Mouse (Mus musculus) ovary, adult 18-20 months (tissue): ENCODE results near the gene Slc5a5.
A peak's percentile ranks its signal among the peaks of the same experiment; 100 is the strongest.
"Not testable (repeated sequence)": the region's sequence is repeated elsewhere in the genome, so short reads cannot be mapped to it uniquely, and the experiment has no call there.

Source experiments
- DNase-seq: peaks from one replicate; pipeline ENCODE4 v3.0.0; 2022; ENCODE audit warnings: low spot score, mixed read lengths

The Slc5a5 gene

DNA sequence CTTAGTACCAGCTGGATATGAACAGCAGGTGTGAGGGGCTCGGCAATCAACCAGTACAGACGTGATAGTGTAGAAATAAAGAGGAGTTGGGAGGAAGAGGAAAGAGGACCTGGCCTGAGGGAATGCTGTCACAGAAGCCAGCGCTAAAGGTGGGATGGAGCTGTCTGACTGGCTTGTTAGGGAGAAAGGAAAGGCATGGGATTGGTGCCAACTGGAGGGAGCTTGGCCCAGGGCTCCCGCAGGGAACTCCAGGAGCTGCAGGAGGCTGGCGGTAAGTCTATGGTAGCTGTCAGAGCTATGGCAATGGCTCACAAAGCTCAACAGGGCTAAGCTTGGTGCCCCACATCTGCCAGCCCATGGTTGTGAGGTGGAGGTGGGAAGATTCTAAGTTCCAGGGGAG is 9.7 kb upstream of the Slc5a5 start:
- no peak for DNase-seq

DNA sequence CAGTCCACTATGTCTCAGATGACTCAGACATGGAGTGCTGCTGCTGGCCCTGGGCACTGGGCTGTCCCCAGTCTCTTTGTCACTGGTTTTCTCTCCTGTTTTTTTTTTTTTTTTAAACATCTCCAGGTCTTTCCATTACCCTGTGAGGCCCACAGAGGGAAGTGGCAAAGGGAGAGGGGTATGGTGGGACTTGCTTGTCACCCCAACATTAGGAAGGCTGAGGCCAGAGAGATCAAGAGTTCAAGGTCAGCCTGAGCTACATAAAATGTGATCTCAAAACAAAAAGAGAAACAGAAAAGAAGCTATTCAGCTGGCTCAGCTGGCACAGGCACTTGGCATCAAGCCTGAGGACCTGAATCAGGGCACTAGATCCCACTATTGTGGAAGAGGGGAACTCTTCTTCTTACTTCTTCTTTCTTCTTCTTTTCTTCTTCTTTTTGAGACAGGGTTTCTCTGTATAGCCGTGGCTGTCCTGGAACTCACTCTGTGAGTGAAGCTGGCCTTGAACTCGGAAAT is 8.4 kb upstream of the Slc5a5 start:
- DNase-seq: no peak

GRCm38 (mm10) chr8:70899226-70899625 is 6.7 kb upstream of the Slc5a5 start:
- DNase-seq: no peak

- DNase-seq: no peak
Observed at GRCm38 (mm10) chr8:70898661-70899198, 6.2 kb upstream of the Slc5a5 start.

DNA sequence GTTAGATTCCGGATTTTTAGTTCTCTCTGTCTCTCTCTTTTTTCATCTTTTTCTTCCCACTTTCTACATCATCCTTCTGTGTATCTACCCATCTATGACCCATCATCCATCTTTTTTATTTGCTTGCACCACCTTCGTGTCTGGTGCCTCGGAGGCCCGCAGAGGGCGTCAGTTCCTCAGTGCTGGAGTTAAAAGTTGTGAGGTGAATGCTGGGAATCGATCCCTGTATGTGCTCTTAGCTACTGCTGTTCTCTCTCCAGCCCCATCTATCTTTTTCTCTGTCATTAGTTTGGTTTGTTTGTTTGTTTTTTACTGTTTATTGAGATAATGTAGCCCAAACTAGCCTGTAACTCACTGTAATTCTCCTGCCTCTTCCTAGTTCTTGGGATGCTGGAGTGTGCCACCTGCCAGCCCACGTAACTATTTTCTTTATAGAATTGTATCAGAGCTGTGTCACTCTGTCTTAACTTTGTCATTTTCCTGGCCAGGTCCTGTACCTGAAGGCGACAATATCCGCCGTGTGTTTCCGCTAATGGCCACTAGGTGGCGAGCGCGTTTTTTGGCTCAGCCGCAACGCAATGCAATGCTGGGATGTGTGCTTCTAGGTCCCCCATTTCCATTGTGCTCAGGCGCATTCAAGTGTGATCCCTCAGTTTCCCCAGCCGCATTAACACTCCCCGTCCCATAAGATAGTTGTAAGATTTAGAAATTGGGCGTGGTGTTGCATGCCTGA is 5.3 kb upstream of the Slc5a5 start:
- DNase-seq: no peak

GRCm38 (mm10) chr8:70897021-70897680 is 4.6 kb upstream of the Slc5a5 start, which contains the start of gene Rpl18a:
Gene Rpl18a, minus strand, starts transcription at chr8:70897412.
- peak; percentile 96 for DNase-seq

DNA sequence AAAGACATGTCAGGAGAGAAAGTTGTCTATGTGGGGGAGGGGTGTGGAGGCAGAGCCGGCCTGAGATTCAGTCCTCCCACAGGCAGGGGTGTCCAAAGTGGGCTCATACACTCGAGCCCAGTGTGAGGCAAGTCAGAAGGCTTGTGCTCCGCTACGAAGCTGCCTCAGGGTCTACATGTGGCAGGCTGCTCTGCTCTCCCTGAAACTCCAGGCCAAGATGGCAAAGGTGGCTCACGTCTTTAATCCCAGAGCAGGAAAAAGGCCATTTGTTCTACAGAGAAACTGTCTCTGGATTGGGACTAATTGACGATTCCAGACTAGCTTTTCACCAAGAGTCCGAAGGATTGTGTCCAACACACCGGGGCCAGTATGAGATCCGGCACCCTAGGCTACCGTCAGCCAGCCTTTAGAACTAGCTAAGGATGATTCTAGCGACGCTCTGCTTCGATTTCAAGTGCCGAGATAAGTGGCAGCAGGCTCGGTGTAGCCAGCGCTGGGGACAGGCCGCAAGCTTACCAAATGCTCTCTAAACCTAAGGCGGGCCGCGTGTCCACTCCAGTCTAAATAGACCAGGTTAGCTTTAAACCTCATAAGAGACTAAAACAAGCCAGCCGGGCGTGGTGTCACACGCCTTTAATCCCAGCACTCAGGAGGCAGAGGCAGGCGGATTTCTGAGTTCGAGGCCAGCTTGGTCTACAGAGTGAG is 3.9 kb upstream of the Slc5a5 start:
- DNase-seq: no peak

DNA sequence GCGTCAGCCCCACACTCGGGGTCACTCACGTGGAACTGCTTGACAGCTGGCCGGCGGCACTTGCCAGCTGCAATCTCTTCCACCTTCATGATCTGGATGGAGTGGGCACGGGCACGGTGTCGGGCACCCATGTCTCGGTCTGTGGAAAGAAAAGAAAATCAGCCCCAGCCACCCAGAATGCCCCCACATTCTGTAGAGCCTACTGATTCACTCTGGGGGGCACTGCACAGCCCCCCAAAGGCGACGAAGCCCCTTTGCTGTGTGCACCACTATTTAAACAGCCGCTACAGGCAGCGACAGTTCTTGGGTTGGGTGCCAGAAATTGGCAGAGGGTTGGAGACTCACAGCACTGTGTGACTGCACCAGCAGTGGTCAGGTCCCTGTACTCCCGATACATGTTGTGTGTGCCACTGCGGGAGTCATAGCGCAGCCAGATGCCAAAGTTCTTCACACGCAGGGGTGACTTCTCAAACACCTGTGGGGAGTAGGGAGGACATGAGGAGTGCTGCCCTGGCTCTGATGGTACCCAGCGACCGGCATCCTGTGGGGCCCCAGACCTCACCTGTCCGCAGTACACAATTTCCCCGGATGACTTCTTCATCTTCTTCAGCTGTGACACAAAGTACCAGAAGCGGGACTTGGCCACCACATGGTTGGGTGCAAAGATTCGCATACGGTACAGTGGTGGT is 3.2 kb upstream of the Slc5a5 start:
- DNase-seq: not testable (repeated sequence)

GRCm38 (mm10) chr8:70894771-70895545 is 2.4 kb upstream of the Slc5a5 start:
- DNase-seq: no peak

DNA sequence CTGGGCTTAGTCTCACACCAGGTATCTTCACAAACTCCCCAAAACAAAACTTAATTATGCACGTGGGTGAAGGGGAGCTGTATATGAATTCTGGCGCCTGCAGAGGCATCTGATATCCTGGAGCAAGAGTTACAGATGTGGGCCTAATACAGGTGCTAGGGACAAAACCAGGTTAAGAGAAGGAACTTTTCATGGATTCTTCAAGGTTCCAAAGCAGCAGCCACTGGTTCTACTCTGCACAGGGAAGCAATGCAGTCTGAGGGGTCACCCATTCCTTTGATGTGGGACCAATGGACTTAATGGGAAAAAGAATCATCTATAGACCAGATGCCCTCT is 1.8 kb upstream of the Slc5a5 start:
- DNase-seq: no peak

DNA sequence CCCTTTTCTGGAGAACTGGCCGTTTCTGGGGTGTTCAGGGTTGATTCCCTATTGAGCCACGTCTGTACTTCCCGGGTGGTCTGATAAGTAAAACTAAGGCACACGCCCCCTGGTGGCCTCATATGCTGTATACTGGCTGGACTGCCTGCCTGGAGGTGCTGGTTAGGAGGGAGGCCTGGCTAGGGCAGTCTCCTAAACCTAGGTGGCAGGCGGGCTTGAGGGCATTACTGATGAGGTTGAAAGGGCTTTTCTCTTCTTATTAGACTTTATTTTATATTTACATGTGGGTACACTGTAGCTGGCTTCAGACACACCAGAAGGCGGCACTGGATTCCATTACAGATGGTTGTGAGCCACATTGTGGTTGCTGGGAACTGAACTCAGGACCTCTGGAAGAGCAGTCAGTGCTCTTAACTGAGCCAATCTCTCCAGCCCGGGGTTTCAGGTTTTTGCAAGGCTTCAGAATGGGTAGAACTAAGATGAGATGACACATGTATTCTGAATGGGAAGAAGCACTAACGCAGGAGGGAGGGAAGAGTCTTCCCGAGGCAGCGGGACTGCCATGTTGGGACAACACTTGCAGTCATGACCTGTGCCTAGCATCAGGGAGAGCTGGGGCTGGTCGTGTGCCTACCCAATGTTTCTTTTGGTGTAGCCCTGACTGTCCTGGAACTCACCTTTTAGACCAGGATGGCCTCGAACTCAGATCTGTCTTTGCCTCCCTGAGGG is 1.3 kb upstream of the Slc5a5 start:
- DNase-seq: peak; percentile 52

GRCm38 (mm10) chr8:70892896-70893655 is 519 bp upstream of the Slc5a5 start:
- DNase-seq: no peak

GRCm38 (mm10) chr8:70891356-70891755 is 1.2 kb downstream of the Slc5a5 start:
- no peak for DNase-seq

DNA sequence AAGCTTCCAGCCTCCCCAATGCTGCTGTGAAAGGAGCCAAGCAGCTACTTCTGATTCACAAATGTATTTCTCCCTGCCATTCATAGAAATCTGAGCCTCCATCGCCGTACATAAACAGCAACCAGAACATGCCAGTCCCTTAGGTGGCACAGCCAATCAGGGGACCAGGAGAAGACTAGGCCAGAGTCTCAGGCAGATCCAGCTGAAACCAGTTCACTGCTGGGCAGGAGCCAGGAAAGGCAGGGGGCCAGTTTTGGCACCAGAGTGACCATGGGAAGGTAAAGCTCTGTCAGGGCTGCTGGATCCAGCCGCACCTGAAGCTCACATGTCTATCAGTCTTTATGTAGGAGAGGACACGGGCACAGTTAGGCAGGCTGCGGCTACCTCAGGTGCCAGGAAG is 1.9 kb downstream of the Slc5a5 start:
- no peak for DNase-seq

GRCm38 (mm10) chr8:70887669-70888068 is 4.9 kb downstream of the Slc5a5 start:
- DNase-seq: no peak

GRCm38 (mm10) chr8:70885612-70886011 is 6.9 kb downstream of the Slc5a5 start:
- DNase-seq: no peak

DNA sequence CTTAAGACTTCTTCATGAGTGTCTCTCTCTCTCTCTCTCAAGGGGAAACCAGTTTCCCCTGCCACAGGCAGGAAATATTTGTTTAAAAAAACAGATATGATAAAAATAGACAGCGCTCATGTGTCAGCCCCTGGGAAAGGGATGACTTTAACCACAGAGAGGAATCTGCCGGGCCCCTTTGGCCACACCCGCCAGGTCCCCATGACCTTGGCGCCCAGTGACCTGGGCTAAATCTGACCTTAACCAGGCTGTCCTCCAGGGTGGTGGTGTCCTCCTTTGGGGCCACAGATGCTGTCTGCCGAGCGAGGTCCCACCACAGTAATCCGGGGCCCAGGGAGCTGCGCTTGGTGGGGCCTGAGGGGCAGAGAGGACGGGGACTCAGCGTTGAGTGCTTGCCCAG is 7.9 kb downstream of the Slc5a5 start:
- no peak for DNase-seq

DNA sequence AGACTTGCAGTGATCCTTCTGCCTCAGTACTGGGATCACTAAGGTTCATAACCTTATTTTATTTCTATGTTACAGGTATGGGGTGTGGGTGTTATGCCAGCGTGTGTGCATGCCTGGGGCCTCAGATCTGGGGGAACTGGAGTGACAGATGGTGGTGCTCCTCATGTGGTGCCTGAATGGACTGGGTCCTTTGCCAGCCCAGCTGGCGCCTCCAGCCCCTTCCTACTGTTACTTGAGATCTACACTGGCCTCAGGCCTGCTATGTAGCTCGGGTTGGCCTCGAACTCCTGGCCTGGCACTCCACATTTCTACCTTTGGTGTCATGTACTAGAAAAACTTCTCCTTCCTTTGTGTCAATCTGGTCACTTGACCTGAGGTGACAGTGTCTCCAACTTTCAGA is 8.4 kb downstream of the Slc5a5 start:
- no peak for DNase-seq

DNA sequence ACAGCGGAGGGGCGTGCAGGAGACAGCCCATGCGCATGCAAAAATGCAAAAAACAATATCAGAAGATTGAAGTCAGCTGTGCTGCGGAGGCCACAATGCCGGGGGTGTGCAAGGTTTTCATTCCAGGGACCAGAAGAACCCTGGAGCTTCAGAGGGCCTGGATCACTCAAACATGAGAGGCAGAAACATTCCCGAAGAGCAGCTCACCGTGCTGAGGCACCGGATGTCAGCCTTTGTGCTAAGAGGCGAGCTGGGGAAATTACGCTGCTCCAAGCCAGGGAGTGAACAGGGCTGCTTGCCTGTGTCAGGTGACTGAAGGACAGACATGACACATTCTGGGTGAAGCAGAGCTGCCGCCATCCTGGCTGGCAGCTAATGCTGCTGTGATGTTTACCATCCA is 12.0 kb downstream of the Slc5a5 start:
- DNase-seq: no peak

DNA sequence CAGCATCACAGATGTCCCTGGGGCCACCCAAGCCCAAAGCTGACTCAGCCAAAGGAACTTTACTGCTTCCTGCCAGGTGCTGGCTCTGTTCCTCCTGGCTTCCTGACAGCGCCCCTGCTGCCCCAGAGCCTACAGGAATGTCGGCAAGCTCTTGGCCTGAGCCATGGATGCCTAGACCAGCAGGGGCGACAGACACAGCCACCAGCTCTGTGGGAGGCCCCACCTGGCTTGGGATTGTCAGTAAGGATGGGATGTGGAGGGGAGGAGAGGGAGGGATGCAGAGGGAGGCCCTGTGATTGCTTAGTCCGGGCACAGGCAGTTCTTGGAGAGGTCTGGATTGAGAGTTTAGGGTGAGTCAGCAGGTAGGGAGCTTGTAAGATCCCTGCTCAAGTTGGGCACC is 12.4 kb downstream of the Slc5a5 start:
- no peak for DNase-seq
